Mouse (Mus musculus) heart, postnatal 0 days (tissue): ENCODE measurements around the gene Ssxb3.
"Not testable (repeated sequence)": the region's sequence is repeated elsewhere in the genome, so short reads cannot be mapped to it uniquely, and the experiment has no call there.

Experiments used
- CTCF ChIP-seq: IDR thresholded peaks from 2 replicates; pipeline ENCODE4 v1.5.1; 2016; ENCODE audit warnings: antibody characterized with exemption, control low read depth, low read depth
- EP300 ChIP-seq: IDR thresholded peaks from 2 replicates; pipeline ENCODE4 v1.6.1; 2016; ENCODE audit warnings: antibody characterized with exemption, low read depth

DNA sequence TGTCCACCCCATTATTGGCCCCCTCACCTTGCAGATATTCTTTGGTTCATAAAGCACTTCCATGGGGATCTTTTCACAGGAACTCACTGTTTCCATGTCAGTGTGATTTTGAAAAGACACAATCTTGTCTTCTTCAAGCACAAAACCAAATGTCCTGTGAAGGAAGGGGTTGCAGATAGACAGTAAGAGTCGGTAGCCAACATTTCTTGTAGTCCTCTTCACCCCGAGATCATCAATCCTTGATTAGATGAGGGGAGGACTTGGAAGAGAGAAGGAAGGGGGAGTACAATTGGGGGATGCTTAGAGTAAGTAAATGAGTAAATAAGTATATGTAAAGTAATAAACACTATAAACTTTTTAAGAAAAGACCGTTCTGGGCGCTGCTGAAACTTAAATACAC, 43.5 kb downstream of the Ssxb3 start, which contains the start of gene Ssxb6:
- not testable (repeated sequence) for TF ChIP-seq CTCF, EP300
